Mouse (Mus musculus): Measurements from ENCODE around the gene Armc2. TPM values are rescaled to one million over a fixed set of nuclear protein-coding genes. Genes with fewer than 3 reads are reported as not detected.
"Not testable (repeated sequence)": the region's sequence is repeated elsewhere in the genome, so short reads cannot be mapped to it uniquely, and the experiment has no call there.

Armc2 gene
- polyA plus RNA-seq, 1 experiment from 2014 or later = 0.21 TPM

DNA sequence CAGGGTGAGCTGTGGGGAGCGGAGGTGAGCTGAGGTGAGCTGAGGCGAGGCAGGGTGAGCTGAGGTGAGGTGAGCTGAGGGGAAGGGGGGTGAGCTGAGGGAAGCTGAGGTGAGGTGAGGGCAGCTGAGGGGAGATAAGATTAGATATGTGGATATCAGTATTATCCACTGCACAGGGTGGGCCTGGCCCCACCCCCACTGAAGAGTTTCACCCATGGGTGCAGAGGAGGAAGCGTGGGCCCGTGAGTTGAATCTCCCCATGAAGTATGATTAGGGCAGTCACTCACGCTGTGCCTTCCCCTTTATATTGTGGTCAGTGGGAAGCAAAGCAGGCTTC is 64.7 kb downstream of the Armc2 start:
- no peaks in the 10 kb centered on the region for H3K9me3 ChIP-seq (ENCODE audit: low read length)
- ATAC-seq (no peak), DNase-seq (no peak)
- no peak overlapping the region for H3K4me3 ChIP-seq (ENCODE audit: low read depth, low read length)
- H3K9ac ChIP-seq (replicated peaks) = no peak overlapping the region
- no peaks in the 10 kb centered on the region for H3K4me1 ChIP-seq (ENCODE audit: insufficient read depth)
- no peak overlapping the region for H3K27ac ChIP-seq (ENCODE audit: low read depth)
- WGBS (ENCODE audit: insufficient replicate concordance) = 77% methylated on average over 5 of the region's 5 CpGs
- no peaks in the 10 kb centered on the region for H3K36me3 ChIP-seq (replicated peaks; ENCODE audit: insufficient read depth, low read length)
- no peaks in the 10 kb centered on the region for H3K27me3 ChIP-seq (ENCODE audit: insufficient read depth, low read length)
- TF ChIP-seq EP300 (IDR thresholded peaks at IDR 0.05; ENCODE audit: low read depth) (no peak), CTCF (IDR thresholded peaks at IDR 0.05; ENCODE audit: low read depth) (no peak)
- H3K4me2 ChIP-seq (ENCODE audit: low read depth, low read length) = no peak overlapping the region

GRCm38 (mm10) chr10:41952850-41953527 is 65.3 kb downstream of the Armc2 start:
- DNase-seq (no peak), ATAC-seq (no peak)
- no peak overlapping the region for H3K27ac ChIP-seq (ENCODE audit: low read depth)
- H3K4me2 ChIP-seq (ENCODE audit: low read depth, low read length) = no peak overlapping the region
- H3K9ac ChIP-seq (replicated peaks) = no peak overlapping the region
- H3K27me3 ChIP-seq (ENCODE audit: insufficient read depth, low read length) = no peaks in the 10 kb centered on the region
- H3K4me3 ChIP-seq (ENCODE audit: low read depth, low read length) = no peak overlapping the region
- H3K9me3 ChIP-seq (ENCODE audit: low read length) = no peaks in the 10 kb centered on the region
- WGBS (ENCODE audit: insufficient replicate concordance) = 93% methylated on average over 14 of the region's 14 CpGs
- no peak for TF ChIP-seq EP300 (IDR thresholded peaks at IDR 0.05; ENCODE audit: low read depth)
- TF ChIP-seq CTCF (IDR thresholded peaks at IDR 0.05; ENCODE audit: low read depth) = no peak
- no peaks in the 10 kb centered on the region for H3K4me1 ChIP-seq (ENCODE audit: insufficient read depth)
- H3K36me3 ChIP-seq (replicated peaks; ENCODE audit: insufficient read depth, low read length) = no peaks in the 10 kb centered on the region

DNA sequence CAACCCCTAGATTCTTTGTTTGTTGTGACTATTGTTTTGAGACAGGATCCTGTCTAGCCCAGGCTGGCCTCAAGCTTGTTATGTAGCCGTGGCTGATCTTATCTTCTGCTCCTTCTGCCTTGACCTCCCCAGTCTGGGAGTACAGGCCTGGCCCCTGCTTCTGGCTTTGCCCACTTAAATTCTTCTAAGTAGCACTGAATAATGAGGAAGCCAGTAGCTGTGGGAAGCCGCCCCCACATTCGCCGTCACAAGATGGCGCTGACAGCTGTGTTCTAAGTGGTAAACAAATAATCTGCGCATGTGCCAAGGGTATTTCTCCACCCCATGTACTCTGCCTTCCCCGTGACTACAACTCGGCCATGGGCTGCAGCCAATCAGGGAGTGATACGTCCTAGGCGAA is 65.9 kb downstream of the Armc2 start:
- not testable (repeated sequence) for ATAC-seq; DNase-seq; H3K36me3 ChIP-seq (replicated peaks; ENCODE audit: insufficient read depth, low read length); H3K27ac ChIP-seq (ENCODE audit: low read depth); H3K9ac ChIP-seq (replicated peaks); H3K9me3 ChIP-seq (ENCODE audit: low read length); H3K27me3 ChIP-seq (ENCODE audit: insufficient read depth, low read length); H3K4me2 ChIP-seq (ENCODE audit: low read depth, low read length); H3K4me3 ChIP-seq (ENCODE audit: low read depth, low read length); H3K4me1 ChIP-seq (ENCODE audit: insufficient read depth)
- whole genome bisulfite sequencing (ENCODE audit: insufficient replicate concordance) = 83% methylated on average over 6 of the region's 10 CpGs

- H3K9me3 ChIP-seq (ENCODE audit: low read length) = no peaks in the 10 kb centered on the region
- no peaks in the 10 kb centered on the region for H3K36me3 ChIP-seq (replicated peaks; ENCODE audit: insufficient read depth, low read length)
- H3K27me3 ChIP-seq (ENCODE audit: insufficient read depth, low read length) = no peaks in the 10 kb centered on the region
- TF ChIP-seq EP300 (IDR thresholded peaks at IDR 0.05; ENCODE audit: low read depth) (no peak), CTCF (IDR thresholded peaks at IDR 0.05; ENCODE audit: low read depth) (no peak)
- 77% methylated on average over 4 of the region's 4 CpGs for WGBS (ENCODE audit: insufficient replicate concordance)
- no peak overlapping the region for H3K9ac ChIP-seq (replicated peaks)
- H3K27ac ChIP-seq (ENCODE audit: low read depth) = no peak overlapping the region
- H3K4me1 ChIP-seq (ENCODE audit: insufficient read depth) = peaks cover 13% of the 10 kb centered on the region
- no peak for ATAC-seq
- no peak overlapping the region for H3K4me2 ChIP-seq (ENCODE audit: low read depth, low read length)
- H3K4me3 ChIP-seq (ENCODE audit: low read depth, low read length) = no peak overlapping the region
- no peak for DNase-seq
Observed at GRCm38 (mm10) chr10:41939090-41939489, 79.2 kb downstream of the Armc2 start.

DNA sequence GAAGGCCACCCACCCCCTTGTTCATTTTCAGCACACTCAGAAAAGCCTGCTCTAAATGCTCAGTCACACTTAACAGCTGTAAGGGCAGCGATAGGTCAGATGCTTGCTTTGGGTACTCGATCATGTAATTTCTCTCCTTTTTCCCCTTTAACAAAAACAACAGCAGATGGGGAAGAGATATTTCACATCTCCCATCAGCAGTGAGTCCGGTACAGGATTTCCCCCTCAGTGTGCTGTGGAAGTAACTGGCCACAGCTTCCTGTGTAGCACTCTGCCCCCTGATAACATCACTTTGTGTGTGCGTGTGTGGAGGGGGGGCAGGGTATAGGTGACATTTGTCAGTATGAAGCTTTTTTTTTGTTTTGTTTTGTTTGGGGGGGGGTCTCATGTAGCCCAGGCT is 81.1 kb downstream of the Armc2 start:
- no peaks in the 10 kb centered on the region for H3K36me3 ChIP-seq (replicated peaks; ENCODE audit: insufficient read depth, low read length)
- no peak for ATAC-seq
- no peak for DNase-seq
- H3K9me3 ChIP-seq (ENCODE audit: low read length) = no peaks in the 10 kb centered on the region
- H3K4me3 ChIP-seq (ENCODE audit: low read depth, low read length) = no peak overlapping the region
- no peaks in the 10 kb centered on the region for H3K27me3 ChIP-seq (ENCODE audit: insufficient read depth, low read length)
- H3K27ac ChIP-seq (ENCODE audit: low read depth) = 0 out of 2 replicates have a peak overlapping the region, but pooled peaks have one; percentile 19
- 28% methylated on average over 4 of the region's 4 CpGs for WGBS (ENCODE audit: insufficient replicate concordance)
- TF ChIP-seq CTCF (IDR thresholded peaks at IDR 0.05; ENCODE audit: low read depth) (no peak), EP300 (IDR thresholded peaks at IDR 0.05; ENCODE audit: low read depth) (no peak)
- H3K9ac ChIP-seq (replicated peaks) = no peak overlapping the region
- H3K4me2 ChIP-seq (ENCODE audit: low read depth, low read length) = no peak overlapping the region
- peaks cover 13% of the 10 kb centered on the region for H3K4me1 ChIP-seq (ENCODE audit: insufficient read depth)

DNA sequence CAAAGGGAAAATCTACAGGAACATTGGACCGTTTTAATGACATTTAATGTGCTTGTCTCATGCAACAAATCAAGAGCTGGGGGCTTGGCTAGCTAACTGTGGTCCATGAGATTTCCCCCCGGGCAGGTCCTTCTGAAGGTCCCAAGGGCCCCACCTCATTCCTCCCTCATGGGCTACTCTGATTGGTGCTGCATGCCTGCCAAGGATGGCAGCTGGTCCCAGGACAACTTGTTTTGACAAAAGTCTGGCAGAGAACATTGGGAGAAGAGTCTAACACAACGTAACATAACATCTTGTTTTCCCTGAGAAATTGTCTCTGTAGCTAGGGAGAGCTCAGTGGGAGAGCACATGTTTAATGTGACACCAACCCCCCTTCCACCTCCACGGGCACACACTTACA is 82.1 kb downstream of the Armc2 start:
- no peak overlapping the region for H3K4me2 ChIP-seq (ENCODE audit: low read depth, low read length)
- no peak for ATAC-seq
- TF ChIP-seq CTCF (IDR thresholded peaks at IDR 0.05; ENCODE audit: low read depth) = no peak
- no peak for TF ChIP-seq EP300 (IDR thresholded peaks at IDR 0.05; ENCODE audit: low read depth)
- no peaks in the 10 kb centered on the region for H3K9me3 ChIP-seq (ENCODE audit: low read length)
- no peaks in the 10 kb centered on the region for H3K36me3 ChIP-seq (replicated peaks; ENCODE audit: insufficient read depth, low read length)
- WGBS (ENCODE audit: insufficient replicate concordance) = 61% methylated on average over 4 of the region's 4 CpGs
- H3K9ac ChIP-seq (replicated peaks) = no peak overlapping the region
- H3K4me1 ChIP-seq (ENCODE audit: insufficient read depth) = peaks cover 13% of the 10 kb centered on the region
- no peak overlapping the region for H3K4me3 ChIP-seq (ENCODE audit: low read depth, low read length)
- H3K27me3 ChIP-seq (ENCODE audit: insufficient read depth, low read length) = no peaks in the 10 kb centered on the region
- H3K27ac ChIP-seq (ENCODE audit: low read depth) = no peak overlapping the region
- DNase-seq = no peak

DNA sequence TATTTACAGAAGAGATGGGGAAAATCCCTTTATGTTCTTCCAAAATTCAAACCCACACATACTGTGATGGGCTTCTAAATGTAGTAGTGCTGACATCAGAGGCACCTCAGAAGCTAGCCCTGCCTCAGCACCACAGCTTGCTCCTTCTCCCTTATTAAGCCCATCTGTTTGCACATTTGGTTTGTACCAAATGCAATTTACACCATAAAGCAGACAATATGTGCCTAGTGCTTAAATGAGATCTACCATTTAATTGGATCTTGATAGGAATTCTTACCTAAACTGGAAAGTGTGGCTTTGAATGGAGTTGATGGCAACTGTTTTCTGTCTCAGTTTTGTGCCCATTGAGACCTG is 82.8 kb downstream of the Armc2 start:
- Histone ChIP-seq H3K36me3 (replicated peaks; ENCODE audit: insufficient read depth, low read length) (no peaks in the 10 kb centered on the region), H3K27ac (ENCODE audit: low read depth) (no peak overlapping the region; the same call in 1 of the 2 replicates), H3K9ac (replicated peaks) (no peak overlapping the region), H3K9me3 (ENCODE audit: low read length) (no peaks in the 10 kb centered on the region), H3K4me3 (ENCODE audit: low read depth, low read length) (no peak overlapping the region), H3K4me2 (ENCODE audit: low read depth, low read length) (no peak overlapping the region), H3K27me3 (ENCODE audit: insufficient read depth, low read length) (no peaks in the 10 kb centered on the region), H3K4me1 (ENCODE audit: insufficient read depth) (peaks cover 13% of the 10 kb centered on the region)
- DNase-seq = no peak
- no peak for TF ChIP-seq EP300 (IDR thresholded peaks at IDR 0.05; ENCODE audit: low read depth)
- ATAC-seq = no peak

All from liver, postnatal 0 days (tissue).